Mouse (Mus musculus): Measurements from ENCODE around the gene Ilf2.

Gene Ilf2

GRCm38 (mm10) chr3:90475831-90476611 lies at the start of gene Ilf2:
TSS of gene Ilf2 (plus strand) at chr3:90476126.
- DNase-seq (ENCODE audit: low read depth, low spot score), result peak; percentile 99

- DNase-seq (ENCODE audit: low read depth, low spot score), result no peak
Measured at GRCm38 (mm10) chr3:90427574-90427973, 48.4 kb upstream of the Ilf2 start.

GRCm38 (mm10) chr3:90428186-90428585 lies 47.7 kb upstream of the Ilf2 start:
- no peak for DNase-seq (ENCODE audit: low read depth, low spot score)

GRCm38 (mm10) chr3:90429576-90429975 lies 46.4 kb upstream of the Ilf2 start:
- no peak for DNase-seq (ENCODE audit: low read depth, low spot score)

GRCm38 (mm10) chr3:90432348-90432747 lies 43.6 kb upstream of the Ilf2 start:
- DNase-seq (ENCODE audit: low read depth, low spot score), result no peak

- peak; percentile 17 for DNase-seq (ENCODE audit: low read depth, low spot score)
Measured at GRCm38 (mm10) chr3:90432811-90433219, 43.1 kb upstream of the Ilf2 start.

- DNase-seq (ENCODE audit: low read depth, low spot score), result peak; percentile 99
Measured at GRCm38 (mm10) chr3:90433381-90434020, 42.4 kb upstream of the Ilf2 start, which contains the start of gene Ints3. TSS of gene Ints3 (minus strand) at chr3:90433622.

- no peak for DNase-seq (ENCODE audit: low read depth, low spot score)
Measured at GRCm38 (mm10) chr3:90434073-90434730, 41.7 kb upstream of the Ilf2 start.

- no peak for DNase-seq (ENCODE audit: low read depth, low spot score)
Measured at GRCm38 (mm10) chr3:90437131-90437530, 38.8 kb upstream of the Ilf2 start.

GRCm38 (mm10) chr3:90440756-90441155 lies 35.2 kb upstream of the Ilf2 start:
- DNase-seq (ENCODE audit: low read depth, low spot score), result no peak

- no peak for DNase-seq (ENCODE audit: low read depth, low spot score)
Measured at GRCm38 (mm10) chr3:90443977-90444376, 31.9 kb upstream of the Ilf2 start.

GRCm38 (mm10) chr3:90445417-90446200 lies 30.3 kb upstream of the Ilf2 start:
- DNase-seq (ENCODE audit: low read depth, low spot score), result no peak

- peak; percentile 95 for DNase-seq (ENCODE audit: low read depth, low spot score)
Measured at GRCm38 (mm10) chr3:90446389-90447122, 29.4 kb upstream of the Ilf2 start.

GRCm38 (mm10) chr3:90447123-90447494 lies 28.8 kb upstream of the Ilf2 start:
- DNase-seq (ENCODE audit: low read depth, low spot score), result peak; percentile 67

GRCm38 (mm10) chr3:90448626-90449025 lies 27.3 kb upstream of the Ilf2 start:
- no peak for DNase-seq (ENCODE audit: low read depth, low spot score)

GRCm38 (mm10) chr3:90450874-90451273 lies 25.1 kb upstream of the Ilf2 start:
- DNase-seq (ENCODE audit: low read depth, low spot score), result no peak

GRCm38 (mm10) chr3:90451396-90452095 lies 24.4 kb upstream of the Ilf2 start:
- DNase-seq (ENCODE audit: low read depth, low spot score), result no peak

GRCm38 (mm10) chr3:90454931-90455330 lies 21.0 kb upstream of the Ilf2 start:
- no peak for DNase-seq (ENCODE audit: low read depth, low spot score)

GRCm38 (mm10) chr3:90459727-90460126 lies 16.2 kb upstream of the Ilf2 start:
- no peak for DNase-seq (ENCODE audit: low read depth, low spot score)

- no peak for DNase-seq (ENCODE audit: low read depth, low spot score)
Measured at GRCm38 (mm10) chr3:90460315-90460714, 15.6 kb upstream of the Ilf2 start.
